Mouse (Mus musculus): ENCODE measurements at regions not wholly inside any gene's neighbourhood (a gene's known extent, or its start where the extent isn't known, plus 50 kb on each side); places are given as distances from the start of the nearest gene placed in this dataset.
"Not testable (repeated sequence)": the region's sequence is repeated elsewhere in the genome, so short reads cannot be mapped to it uniquely, and the experiment has no call there.

- in situ Hi-C loops (cut with MboI, MseI): loop anchor here (10.0 to 25.0 kb wide), 2 partner anchors 182 to 795 kb away; partner anchors contain the start of gene Galnt18
Measured at GRCm38 (mm10) chr7:111969198-111969887, 54.0 kb upstream of the Usp47 start.

- in situ Hi-C loops (cut with MboI, MseI): loop anchor here (10.0 to 25.0 kb wide), 2 partner anchors 181 to 793 kb away; partner anchors contain the start of gene Galnt18
Measured at GRCm38 (mm10) chr7:111968261-111968660, 55.0 kb upstream of the Usp47 start.

GRCm38 (mm10) chr7:111966716-111967115, 56.6 kb upstream of the Usp47 start:
- in situ Hi-C loops (cut with MboI, MseI): loop anchor here (10.0 to 25.0 kb wide), 2 partner anchors 179 to 792 kb away; partner anchors contain the start of gene Galnt18

GRCm38 (mm10) chr7:111963969-111964368, 59.3 kb upstream of the Usp47 start:
- in situ Hi-C loops (cut with MboI, MseI): loop anchor here (10.0 to 25.0 kb wide), 2 partner anchors 177 to 789 kb away; partner anchors contain the start of gene Galnt18

GRCm38 (mm10) chr7:111959977-111960376, 63.3 kb upstream of the Usp47 start:
- in situ Hi-C loops (cut with MboI, MseI): loop anchor here (10.0 to 25.0 kb wide), 2 partner anchors 173 to 785 kb away; partner anchors contain the start of gene Galnt18

GRCm38 (mm10) chr7:111956671-111957070, 66.6 kb upstream of the Usp47 start:
- in situ Hi-C loops (cut with MboI, MseI): loop anchor here (25.0 kb wide), 1 partner anchor 169 kb away; the partner anchor contains the start of gene Galnt18

GRCm38 (mm10) chr7:111939631-111940030, 83.7 kb upstream of the Usp47 start:
- in situ Hi-C loops (cut with MboI, MseI): no loop called here

GRCm38 (mm10) chr7:111937547-111937946, 85.8 kb upstream of the Usp47 start:
- in situ Hi-C loops (cut with MboI, MseI): no loop called here

- in situ Hi-C loops (cut with MboI, MseI): no loop called here
Measured at GRCm38 (mm10) chr7:111937102-111937501, 86.2 kb upstream of the Usp47 start.

- in situ Hi-C loops (cut with MboI, MseI): no loop called here
Measured at GRCm38 (mm10) chr7:111932725-111933124, 90.6 kb upstream of the Usp47 start.

- in situ Hi-C loops (cut with MboI, MseI): no loop called here
Measured at GRCm38 (mm10) chr7:111919961-111920360, 103.3 kb upstream of the Usp47 start.

GRCm38 (mm10) chr7:111903741-111904231, 119.5 kb upstream of the Usp47 start:
- in situ Hi-C loops (cut with MboI, MseI): no loop called here

- in situ Hi-C loops (cut with MboI, MseI): no loop called here
Measured at GRCm38 (mm10) chr7:111897016-111897415, 117.2 kb upstream of the Galnt18 start.

- in situ Hi-C loops (cut with MboI, MseI): no loop called here
Measured at GRCm38 (mm10) chr7:111896255-111896654, 116.5 kb upstream of the Galnt18 start.

- in situ Hi-C loops (cut with MboI, MseI): no loop called here
Measured at GRCm38 (mm10) chr7:111882991-111883390, 103.2 kb upstream of the Galnt18 start.

GRCm38 (mm10) chr7:111880067-111880675, 100.4 kb upstream of the Galnt18 start:
- in situ Hi-C loops (cut with MboI, MseI): no loop called here

GRCm38 (mm10) chr7:111877591-111877990, 97.8 kb upstream of the Galnt18 start:
- in situ Hi-C loops (cut with MboI, MseI): no loop called here

- in situ Hi-C loops (cut with MboI, MseI): no loop called here
Measured at GRCm38 (mm10) chr7:111875949-111876348, 96.2 kb upstream of the Galnt18 start.

- in situ Hi-C loops (cut with MboI, MseI): loop anchor here (5.0 to 10.0 kb wide), 2 partner anchors 83 to 1485 kb away; no protein-coding TSS in a partner anchor
Measured at GRCm38 (mm10) chr7:111869337-111869736, 89.6 kb upstream of the Galnt18 start.

- in situ Hi-C loops (cut with MboI, MseI): loop anchor here (10.0 kb wide), 1 partner anchor 1478 kb away; no protein-coding TSS in a partner anchor
Measured at GRCm38 (mm10) chr7:111863035-111863434, 83.3 kb upstream of the Galnt18 start.

GRCm38 (mm10) chr7:111858291-111858690, 78.5 kb upstream of the Galnt18 start:
- in situ Hi-C loops (cut with MboI, MseI): not testable (repeated sequence)

- in situ Hi-C loops (cut with MboI, MseI): no loop called here
Measured at GRCm38 (mm10) chr7:111856977-111857376, 77.2 kb upstream of the Galnt18 start.
